Mouse (Mus musculus): ENCODE data around the gene Fndc11. TPM values are rescaled to one million over a fixed set of nuclear protein-coding genes. Genes with fewer than 3 reads are reported as not detected.

The Fndc11 gene
- total and polyA plus RNA-seq, 3 experiments = 0.46 to 0.67 TPM; not detected in 1

GRCm38 (mm10) chr2:181266839-181267238 is 47.0 kb downstream of the Fndc11 start:
- DNase-seq = no peak

GRCm38 (mm10) chr2:181272092-181272491 is 52.3 kb downstream of the Fndc11 start:
- DNase-seq = no peak

Other genes starting within 250 kb of the Fndc11 start
- 1 to 10 TPM; 1.6 to 3.3 TPM for gene Col20a1, start 233.5 kb upstream of the Fndc11 start, total RNA-seq (2021)
- gene Col20a1, start 233.5 kb upstream of the Fndc11 start, polyA plus RNA-seq (2012; rRNA removed) = 4.3 and 5.4 TPM in 2 replicates
- 10 to 100 TPM in 1 of 2 experiments, 1 to 10 TPM in 1; 6.5 to 35.4 TPM for gene Chrna4, start 176.5 kb upstream of the Fndc11 start, total RNA-seq (2021)
- gene Chrna4, start 176.5 kb upstream of the Fndc11 start, polyA plus RNA-seq (2012; rRNA removed) = 8.9 and 13.8 TPM in 2 replicates
- gene Kcnq2, start 84.7 kb upstream of the Fndc11 start, total RNA-seq (2021) = 1 to 10 TPM; 5.2 to 5.4 TPM
- 2.8 and 3.7 TPM in 2 replicates for gene Kcnq2, start 84.7 kb upstream of the Fndc11 start, polyA plus RNA-seq (2012; rRNA removed)
- gene Eef1a2, start 63.0 kb upstream of the Fndc11 start, total RNA-seq (2021) = 10 to 100 TPM; 44.0 to 65.9 TPM
- 30.4 and 42.9 TPM in 2 replicates for gene Eef1a2, start 63.0 kb upstream of the Fndc11 start, polyA plus RNA-seq (2012; rRNA removed)
- gene Ppdpf, start 32.8 kb upstream of the Fndc11 start, total RNA-seq (2021) = 10 to 100 TPM; 91.1 to 91.9 TPM
- gene Ppdpf, start 32.8 kb upstream of the Fndc11 start, polyA plus RNA-seq (2012; rRNA removed) = 160 and 197 TPM in 2 replicates
- under 1 TPM in 1 of 2 experiments, not detected in 1; 0.07 TPM for gene Ptk6, start 17.2 kb upstream of the Fndc11 start, total RNA-seq (2021)
- 0.02 TPM in 1 of 2 replicates, not detected in the other for gene Ptk6, start 17.2 kb upstream of the Fndc11 start, polyA plus RNA-seq (2012; rRNA removed)
- 1 to 10 TPM in 1 of 2 experiments, under 1 TPM in 1; 0.66 to 1.3 TPM for gene Srms, start 6.8 kb upstream of the Fndc11 start, total RNA-seq (2021)
- 1.1 and 1.4 TPM in 2 replicates for gene Srms, start 6.8 kb upstream of the Fndc11 start, polyA plus RNA-seq (2012; rRNA removed)
- gene Helz2, start 22.0 kb downstream of the Fndc11 start, total RNA-seq (2021) = 10 to 100 TPM; 15.3 to 25.0 TPM
- gene Helz2, start 22.0 kb downstream of the Fndc11 start, polyA plus RNA-seq (2012; rRNA removed) = 29.6 and 33.1 TPM in 2 replicates
- 10 to 100 TPM; 15.4 to 15.5 TPM for gene Gmeb2, start 68.0 kb downstream of the Fndc11 start, total RNA-seq (2021)
- gene Gmeb2, start 68.0 kb downstream of the Fndc11 start, polyA plus RNA-seq (2012; rRNA removed) = 21.8 and 28.4 TPM in 2 replicates
- 10 to 100 TPM in 1 of 2 experiments, 1 to 10 TPM in 1; 9.6 to 19.8 TPM for gene Stmn3, start 94.5 kb downstream of the Fndc11 start, total RNA-seq (2021)
- gene Stmn3, start 94.5 kb downstream of the Fndc11 start, polyA plus RNA-seq (2012; rRNA removed) = 8.8 and 17.3 TPM in 2 replicates
- gene Rtel1, start 99.7 kb downstream of the Fndc11 start, total RNA-seq (2021) = 10 to 100 TPM; 24.5 to 27.8 TPM
- 23.2 and 24.2 TPM in 2 replicates for gene Rtel1, start 99.7 kb downstream of the Fndc11 start, polyA plus RNA-seq (2012; rRNA removed)
- 10 to 100 TPM; 36.6 to 51.0 TPM for gene Zgpat, start 144.9 kb downstream of the Fndc11 start, total RNA-seq (2021)
- 33.8 and 34.5 TPM in 2 replicates for gene Zgpat, start 144.9 kb downstream of the Fndc11 start, polyA plus RNA-seq (2012; rRNA removed)
- gene Arfrp1, start 145.4 kb downstream of the Fndc11 start, total RNA-seq (2021) = 10 to 100 TPM; 44.0 to 46.2 TPM
- gene Arfrp1, start 145.4 kb downstream of the Fndc11 start, polyA plus RNA-seq (2012; rRNA removed) = 14.8 and 19.5 TPM in 2 replicates
- gene Lime1, start 160.1 kb downstream of the Fndc11 start, total RNA-seq (2021) = 10 to 100 TPM; 13.6 to 20.5 TPM
- gene Lime1, start 160.1 kb downstream of the Fndc11 start, polyA plus RNA-seq (2012; rRNA removed) = 167 and 174 TPM in 2 replicates
- gene Zbtb46, start 239.4 kb downstream of the Fndc11 start, total RNA-seq (2021) = 10 to 100 TPM in 1 of 2 experiments, 1 to 10 TPM in 1; 9.5 to 16.3 TPM
- 6.0 and 6.2 TPM in 2 replicates for gene Zbtb46, start 239.4 kb downstream of the Fndc11 start, polyA plus RNA-seq (2012; rRNA removed)

All from adrenal gland, adult 2 months (tissue).